Mouse (Mus musculus): Measurements from ENCODE around the gene Gm5965. TPM values are rescaled to one million over a fixed set of nuclear protein-coding genes. Genes with fewer than 3 reads are reported as not detected.

The Gm5965 gene
- polyA plus RNA-seq, 1 experiment from 2014 or later: not detected

DNA sequence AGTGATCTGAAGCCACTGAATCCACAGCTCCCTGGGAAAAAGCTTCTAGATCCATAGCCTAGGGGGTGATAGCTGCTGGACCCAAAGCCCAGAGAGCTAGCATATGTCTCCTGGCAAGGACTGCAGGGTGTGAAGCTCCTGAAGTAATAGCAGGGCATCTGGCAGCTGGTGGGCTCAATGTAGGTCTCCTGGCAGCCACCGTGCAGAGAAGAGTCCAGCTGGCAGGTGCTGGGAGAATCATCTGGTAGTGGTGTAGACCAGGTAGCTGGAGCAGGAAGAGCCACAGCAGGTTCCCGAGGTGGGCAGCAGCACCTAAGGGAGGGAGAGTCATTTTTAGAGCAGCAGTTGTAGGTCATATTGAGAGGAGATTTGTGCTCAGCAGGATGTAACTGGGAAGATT lies 34.1 kb downstream of the Gm5965 start, which contains the start of gene Gm20741:
TSS of gene Gm20741 (minus strand) at position 394 of the 400 bp plus-strand sequence.
- H3K27ac ChIP-seq (ENCODE audit: low read length): no peak within 1 kb of the TSS
- H3K27me3 ChIP-seq (ENCODE audit: control insufficient read depth, insufficient read depth, low read length): no peaks in the 10 kb centered on the region
- 70% methylated on average over 2 of the region's 2 CpGs for WGBS
- H3K36me3 ChIP-seq (ENCODE audit: control insufficient read depth, insufficient read depth, low read length): no peaks in the 10 kb centered on the region
- H3K9ac ChIP-seq (replicated peaks; ENCODE audit: low read depth, low read length): no peak within 1 kb of the TSS
- no peaks in the 10 kb centered on the region for H3K9me3 ChIP-seq (ENCODE audit: control insufficient read depth, low read depth, low read length)
- no peak for ATAC-seq (ENCODE audit: insufficient number of reproducible peaks, insufficient read depth, low FRiP score, low read depth)
- no peak within 1 kb of the TSS for H3K4me2 ChIP-seq (replicated peaks; ENCODE audit: low read depth, low read length)
- no peak within 1 kb of the TSS for H3K4me3 ChIP-seq (ENCODE audit: low read depth, low read length)
- H3K4me1 ChIP-seq (ENCODE audit: control insufficient read depth, insufficient read depth, low read length): no peaks in the 10 kb centered on the region

DNA sequence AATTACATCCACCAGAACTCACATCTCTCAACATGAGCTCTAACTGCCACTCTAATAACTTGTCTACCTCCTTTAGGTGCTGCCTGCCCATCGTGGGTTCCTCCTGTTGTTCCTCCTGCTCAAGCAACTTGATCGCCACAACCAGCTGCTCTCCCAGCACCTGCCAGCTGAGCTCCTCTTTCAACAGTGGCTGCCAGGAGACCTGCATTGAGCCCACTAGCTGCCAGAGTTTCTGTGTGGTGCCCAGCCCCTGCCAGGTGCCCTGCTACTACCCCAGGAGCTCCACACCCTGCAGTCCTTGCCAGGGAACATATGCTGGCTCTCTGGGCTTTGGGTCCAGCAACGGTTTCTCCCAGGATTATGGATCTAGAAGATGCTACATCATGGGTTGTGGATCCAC lies 42.4 kb downstream of the Gm5965 start, which contains the start of gene Krtap15:
TSS of gene Krtap15 (plus strand) at position 150 of the 400 bp plus-strand sequence.
- Histone ChIP-seq H3K4me2 (replicated peaks; ENCODE audit: low read depth, low read length) (no peak within 1 kb of the TSS), H3K4me1 (ENCODE audit: control insufficient read depth, insufficient read depth, low read length) (no peaks in the 10 kb centered on the region), H3K9me3 (ENCODE audit: control insufficient read depth, low read depth, low read length) (no peaks in the 10 kb centered on the region), H3K4me3 (ENCODE audit: low read depth, low read length) (no peak within 1 kb of the TSS), H3K27me3 (ENCODE audit: control insufficient read depth, insufficient read depth, low read length) (no peaks in the 10 kb centered on the region), H3K36me3 (ENCODE audit: control insufficient read depth, insufficient read depth, low read length) (no peaks in the 10 kb centered on the region), H3K27ac (ENCODE audit: low read length) (no peak within 1 kb of the TSS), H3K9ac (replicated peaks; ENCODE audit: low read depth, low read length) (no peak within 1 kb of the TSS)
- no peak for ATAC-seq (ENCODE audit: insufficient number of reproducible peaks, insufficient read depth, low FRiP score, low read depth)
- 85% methylated on average over 3 of the region's 3 CpGs for WGBS

DNA sequence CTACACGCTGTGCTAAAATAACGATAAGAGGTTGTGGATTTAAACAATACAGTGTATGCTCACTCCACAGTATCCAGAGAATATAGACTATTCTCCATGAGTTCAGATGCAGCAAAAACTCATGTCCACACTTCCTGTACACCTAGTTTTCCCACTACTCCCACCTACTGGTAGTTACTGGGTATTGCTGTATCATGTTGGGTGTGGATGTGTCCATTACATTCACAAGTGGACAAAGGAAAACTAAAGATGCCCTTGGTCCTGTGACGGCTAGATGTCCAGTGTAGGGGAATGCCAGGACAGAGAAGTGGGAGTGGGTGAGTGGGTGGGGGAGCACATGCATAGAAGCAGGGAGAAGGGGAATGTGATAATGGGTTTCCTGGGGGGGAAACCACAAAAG lies 46.0 kb downstream of the Gm5965 start:
- Histone ChIP-seq H3K27me3 (ENCODE audit: control insufficient read depth, insufficient read depth, low read length) (no peaks in the 10 kb centered on the region), H3K9me3 (ENCODE audit: control insufficient read depth, low read depth, low read length) (no peaks in the 10 kb centered on the region), H3K36me3 (ENCODE audit: control insufficient read depth, insufficient read depth, low read length) (no peaks in the 10 kb centered on the region), H3K27ac (ENCODE audit: low read length) (no peak overlapping the region), H3K4me2 (replicated peaks; ENCODE audit: low read depth, low read length) (no peak overlapping the region), H3K4me1 (ENCODE audit: control insufficient read depth, insufficient read depth, low read length) (no peaks in the 10 kb centered on the region), H3K9ac (replicated peaks; ENCODE audit: low read depth, low read length) (no peak overlapping the region), H3K4me3 (ENCODE audit: low read depth, low read length) (no peak overlapping the region)
- 86% methylated on average over 3 of the region's 3 CpGs for WGBS
- ATAC-seq (ENCODE audit: insufficient number of reproducible peaks, insufficient read depth, low FRiP score, low read depth): no peak

DNA sequence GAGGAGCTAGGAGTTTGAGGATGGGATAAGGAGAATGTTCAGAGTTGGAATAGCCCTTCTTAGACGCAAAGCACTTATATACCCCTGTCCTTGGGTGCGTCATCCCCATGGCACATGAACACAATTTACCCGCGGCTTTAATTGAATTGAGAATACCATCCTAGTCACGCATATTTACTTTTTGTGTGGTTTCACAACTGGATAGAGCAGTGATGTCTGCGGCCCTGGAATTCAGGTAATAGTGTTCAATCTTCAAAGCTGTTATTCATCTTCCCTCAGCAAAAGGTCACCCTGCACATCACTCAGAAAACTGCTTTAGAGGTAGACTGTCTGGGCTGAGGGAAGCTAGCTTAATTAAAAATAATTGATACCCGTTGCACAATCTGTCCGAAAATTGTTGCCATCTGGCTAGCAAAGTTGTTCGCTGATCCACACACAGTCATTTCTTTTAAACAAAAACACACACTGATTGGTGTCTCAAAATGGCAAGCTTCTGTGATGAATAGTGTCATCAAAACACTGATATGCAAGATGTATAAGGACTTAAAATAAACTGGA lies 48.5 kb downstream of the Gm5965 start, which contains the start of gene Krtap14:
TSS of gene Krtap14 (minus strand) at position 51 of the 558 bp plus-strand sequence.
- Histone ChIP-seq H3K9ac (replicated peaks; ENCODE audit: low read depth, low read length) (no peak within 1 kb of the TSS), H3K27me3 (ENCODE audit: control insufficient read depth, insufficient read depth, low read length) (no peaks in the 10 kb centered on the region), H3K4me2 (replicated peaks; ENCODE audit: low read depth, low read length) (no peak within 1 kb of the TSS), H3K27ac (ENCODE audit: low read length) (no peak within 1 kb of the TSS), H3K4me3 (ENCODE audit: low read depth, low read length) (no peak within 1 kb of the TSS), H3K9me3 (ENCODE audit: control insufficient read depth, low read depth, low read length) (no peaks in the 10 kb centered on the region), H3K4me1 (ENCODE audit: control insufficient read depth, insufficient read depth, low read length) (no peaks in the 10 kb centered on the region), H3K36me3 (ENCODE audit: control insufficient read depth, insufficient read depth, low read length) (no peaks in the 10 kb centered on the region)
- 87% methylated on average over 9 of the region's 9 CpGs for WGBS
- no peak for ATAC-seq (ENCODE audit: insufficient number of reproducible peaks, insufficient read depth, low FRiP score, low read depth)

DNA sequence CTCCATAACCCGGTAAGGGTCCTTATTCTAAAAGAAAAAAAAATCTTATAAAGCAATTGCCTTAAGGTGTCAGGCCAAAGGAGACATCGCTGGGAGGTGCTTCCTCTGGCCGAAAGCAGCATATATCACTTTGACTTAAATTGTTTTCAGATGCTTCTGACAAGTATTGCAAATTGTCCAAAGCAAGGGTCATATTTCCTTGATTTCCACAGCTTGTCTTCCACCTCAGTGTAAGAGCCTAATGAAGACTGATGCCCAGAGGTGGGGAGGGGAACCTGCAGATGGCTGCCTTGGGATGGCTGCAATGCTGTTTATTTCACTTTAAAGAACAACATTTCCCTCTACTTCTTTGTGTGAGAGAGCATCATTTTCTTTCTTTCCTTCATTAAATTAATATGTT lies 49.3 kb downstream of the Gm5965 start:
- 58% methylated on average over 3 of the region's 3 CpGs for WGBS
- Histone ChIP-seq H3K4me3 (ENCODE audit: low read depth, low read length) (no peak overlapping the region), H3K9me3 (ENCODE audit: control insufficient read depth, low read depth, low read length) (no peaks in the 10 kb centered on the region), H3K4me2 (replicated peaks; ENCODE audit: low read depth, low read length) (no peak overlapping the region), H3K27ac (ENCODE audit: low read length) (no peak overlapping the region), H3K9ac (replicated peaks; ENCODE audit: low read depth, low read length) (no peak overlapping the region), H3K27me3 (ENCODE audit: control insufficient read depth, insufficient read depth, low read length) (no peaks in the 10 kb centered on the region), H3K36me3 (ENCODE audit: control insufficient read depth, insufficient read depth, low read length) (no peaks in the 10 kb centered on the region), H3K4me1 (ENCODE audit: control insufficient read depth, insufficient read depth, low read length) (no peaks in the 10 kb centered on the region)
- no peak for ATAC-seq (ENCODE audit: insufficient number of reproducible peaks, insufficient read depth, low FRiP score, low read depth)

Other genes with a start within 250 kb of the Gm5965 start
- 9.5 and 9.6 TPM in 2 replicates for gene Cldn8, start 214.7 kb upstream of the Gm5965 start, polyA plus RNA-seq (2014; fragmentation: Nextera tagmentation; extraction: Ambion mirVana)
- not detected in 2 replicates for gene Krtap24-1, start 165.6 kb upstream of the Gm5965 start, polyA plus RNA-seq (2014; fragmentation: Nextera tagmentation; extraction: Ambion mirVana)
- gene 2310079G19Rik, start 150.2 kb upstream of the Gm5965 start, polyA plus RNA-seq (2014; fragmentation: Nextera tagmentation; extraction: Ambion mirVana): not detected in 2 replicates
- gene Krtap26-1, start 130.1 kb upstream of the Gm5965 start, polyA plus RNA-seq (2014; fragmentation: Nextera tagmentation; extraction: Ambion mirVana): not detected in 2 replicates
- not detected in 2 replicates for gene Krtap27-1, start 106.2 kb upstream of the Gm5965 start, polyA plus RNA-seq (2014; fragmentation: Nextera tagmentation; extraction: Ambion mirVana)
- gene 2310061N02Rik, start 69.9 kb upstream of the Gm5965 start, polyA plus RNA-seq (2014; fragmentation: Nextera tagmentation; extraction: Ambion mirVana): not detected in 2 replicates
- not detected in 2 replicates for gene Krtap13-1, start 49.0 kb upstream of the Gm5965 start, polyA plus RNA-seq (2014; fragmentation: Nextera tagmentation; extraction: Ambion mirVana)
- gene Krtap13, start 26.3 kb upstream of the Gm5965 start, polyA plus RNA-seq (2014; fragmentation: Nextera tagmentation; extraction: Ambion mirVana): not detected in 2 replicates
- not detected in 2 replicates for gene 2310034C09Rik, start 19.0 kb upstream of the Gm5965 start, polyA plus RNA-seq (2014; fragmentation: Nextera tagmentation; extraction: Ambion mirVana)
- not detected in 2 replicates for gene 2310057N15Rik, start 3.7 kb upstream of the Gm5965 start, polyA plus RNA-seq (2014; fragmentation: Nextera tagmentation; extraction: Ambion mirVana)
- gene Gm20741, start 34.3 kb downstream of the Gm5965 start, polyA plus RNA-seq (2014; fragmentation: Nextera tagmentation; extraction: Ambion mirVana): not detected in 2 replicates
- gene Krtap15, start 42.3 kb downstream of the Gm5965 start, polyA plus RNA-seq (2014; fragmentation: Nextera tagmentation; extraction: Ambion mirVana): not detected in 2 replicates
- gene Krtap14, start 48.2 kb downstream of the Gm5965 start, polyA plus RNA-seq (2014; fragmentation: Nextera tagmentation; extraction: Ambion mirVana): not detected in 2 replicates
- gene Krtap19-1, start 91.5 kb downstream of the Gm5965 start, polyA plus RNA-seq (2014; fragmentation: Nextera tagmentation; extraction: Ambion mirVana): not detected in 2 replicates
- gene Krtap19-2, start 96.4 kb downstream of the Gm5965 start, polyA plus RNA-seq (2014; fragmentation: Nextera tagmentation; extraction: Ambion mirVana): not detected in 2 replicates
- gene Krtap19-3, start 100.1 kb downstream of the Gm5965 start, polyA plus RNA-seq (2014; fragmentation: Nextera tagmentation; extraction: Ambion mirVana): not detected in 2 replicates
- gene Krtap19-4, start 107.2 kb downstream of the Gm5965 start, polyA plus RNA-seq (2014; fragmentation: Nextera tagmentation; extraction: Ambion mirVana): not detected in 2 replicates
- gene Krtap19-5, start 118.6 kb downstream of the Gm5965 start, polyA plus RNA-seq (2014; fragmentation: Nextera tagmentation; extraction: Ambion mirVana): not detected in 2 replicates
- not detected in 2 replicates for gene Krtap19-9b, start 154.4 kb downstream of the Gm5965 start, polyA plus RNA-seq (2014; fragmentation: Nextera tagmentation; extraction: Ambion mirVana)
- not detected in 2 replicates for gene Krtap16-3, start 185.0 kb downstream of the Gm5965 start, polyA plus RNA-seq (2014; fragmentation: Nextera tagmentation; extraction: Ambion mirVana)
- not detected in 2 replicates for gene Krtap22-2, start 232.9 kb downstream of the Gm5965 start, polyA plus RNA-seq (2014; fragmentation: Nextera tagmentation; extraction: Ambion mirVana)
- gene Gm10229, start 237.4 kb downstream of the Gm5965 start, polyA plus RNA-seq (2014; fragmentation: Nextera tagmentation; extraction: Ambion mirVana): not detected in 2 replicates

All from stomach, embryonic 14.5 days (tissue).